ENCODE assay signal across 8 mouse cellular contexts in the genomic region with DNA sequence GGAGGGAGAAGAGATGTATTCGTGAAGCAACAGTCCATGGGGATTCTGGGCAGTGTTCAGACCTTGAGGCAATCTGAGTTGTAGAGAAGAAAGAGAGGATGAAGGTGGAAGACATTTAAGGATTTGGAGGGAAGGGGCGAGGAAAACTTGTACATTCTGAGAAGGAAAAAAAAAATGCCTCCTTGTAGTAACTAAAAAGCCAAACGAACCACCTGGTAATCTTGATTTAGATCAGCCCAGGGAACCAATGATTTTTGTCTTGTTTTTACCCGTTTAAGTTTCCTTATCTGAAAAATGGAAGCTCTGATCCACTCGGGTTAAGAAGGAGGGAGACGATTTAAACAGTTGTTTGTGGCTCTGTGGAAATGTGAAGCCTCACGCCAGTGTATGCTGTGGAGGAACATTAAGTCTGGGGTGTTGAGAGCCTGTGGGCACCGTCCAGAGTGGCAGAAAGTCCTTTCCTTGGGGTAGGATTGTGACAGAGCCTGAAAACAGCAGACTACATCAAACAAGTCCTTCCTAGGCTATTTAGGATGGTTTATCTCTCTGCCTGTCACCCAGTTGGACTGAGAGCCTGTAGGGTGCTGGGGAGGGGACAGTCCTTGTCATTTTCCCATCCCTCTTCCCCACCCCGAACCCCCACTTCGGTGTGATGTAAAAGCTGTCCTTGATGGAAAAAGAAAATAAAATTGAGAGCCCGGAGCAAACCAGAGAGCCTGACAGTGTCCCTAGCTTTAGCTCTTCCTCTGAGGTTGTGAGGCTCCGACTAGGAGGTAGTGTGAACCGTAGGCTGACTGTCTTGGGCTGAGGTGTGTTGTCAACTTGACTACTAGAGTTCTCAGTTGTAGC. TPM values are rescaled to one million over a fixed set of nuclear protein-coding genes. Genes with fewer than 3 reads are reported as not detected.
DNase-seq lines count a peak whose midpoint lies in the region; ATAC-seq and TF ChIP-seq lines count a peak whose summit lies in the region.

No protein-coding gene starts in this region.

- TF ChIP-seq CTCF in cerebellum, adult 2 months (IDR thresholded peaks at IDR 0.05; ENCODE audit: borderline replicate concordance, insufficient read depth, low read depth, low read length): no peak

- H3K27ac ChIP-seq in cerebellum, adult 2 months (ENCODE audit: insufficient read depth, low read length): no peak overlapping the region
- peak overlapping the region; percentile 73; the same call in 1 of the 2 replicates for H3K27ac ChIP-seq in liver, embryonic 13.5 days

- H3K9ac ChIP-seq in liver, embryonic 13.5 days: peak overlapping the region; percentile 82

- WGBS in cerebellum, adult 2 months: 18% methylated on average over 13 of the region's 13 CpGs
- WGBS in liver, embryonic 13.5 days (ENCODE audit: insufficient replicate concordance): 16% methylated on average over 13 of the region's 13 CpGs

- peaks cover 4% of the 10 kb centered on the region; the same call in 1 of the 2 replicates for H3K27me3 ChIP-seq in cerebellum, adult 2 months (ENCODE audit: control insufficient read depth, insufficient read depth, low read length)
- peaks cover 64% of the 10 kb centered on the region for H3K27me3 ChIP-seq in liver, embryonic 13.5 days

- no peak for ATAC-seq in liver, embryonic 13.5 days (ENCODE audit: low read depth)

- H3K4me2 ChIP-seq in liver, embryonic 13.5 days: peak overlapping the region; percentile 88

- no peaks in the 10 kb centered on the region for H3K9me3 ChIP-seq in liver, embryonic 13.5 days (replicated peaks)

- no peak for DNase-seq in cerebellum, adult 2 months
- DNase-seq in cerebellum, postnatal 36 days: no peak
- DNase-seq in thymus, postnatal 4 days: peak; percentile 30
- DNase-seq in thymus, postnatal 14 days: no peak
- DNase-seq in liver, embryonic 13.5 days: no peak
- DNase-seq in urinary bladder, postnatal 25 days (ENCODE audit: low spot score): no peak
- DNase-seq in embryo, embryonic 9.5 days (ENCODE audit: extremely low spot score): no peak
- no peak for DNase-seq in urinary bladder, postnatal 4 days (ENCODE audit: low spot score in 2 of 2)

- peak overlapping the region; percentile 47 for H3K4me3 ChIP-seq in cerebellum, adult 2 months (replicated peaks; ENCODE audit: insufficient read depth, low read depth, low read length)
- peak overlapping the region; percentile 70 for H3K4me3 ChIP-seq in liver, embryonic 13.5 days (replicated peaks)

- TF ChIP-seq POLR2A in cerebellum, adult 2 months (IDR thresholded peaks at IDR 0.05; ENCODE audit: borderline replicate concordance, insufficient read depth, low read length): no peak

- no peaks in the 10 kb centered on the region for H3K36me3 ChIP-seq in liver, embryonic 13.5 days

- H3K4me1 ChIP-seq in cerebellum, adult 2 months (ENCODE audit: control insufficient read depth, insufficient read depth, low read length): no peaks in the 10 kb centered on the region
- peaks cover 32% of the 10 kb centered on the region for H3K4me1 ChIP-seq in liver, embryonic 13.5 days (replicated peaks)

RNA-seq across cellular contexts. Expression of a gene that starts 1.5 kb away (rescaled TPM):
- polyA plus RNA-seq in cerebellum, adult 2 months (2012; rRNA removed): 12.6 and 13.6 TPM in 2 replicates
- 3.4 and 4.3 TPM in 2 replicates for polyA plus RNA-seq in liver, embryonic 13.5 days (2015; fragmentation: Nextera tagmentation; extraction: Ambion mirVana)

RNA-seq across cellular contexts. Expression of a gene that starts 31.0 kb away (rescaled TPM):
- 123 and 125 TPM in 2 replicates for polyA plus RNA-seq in cerebellum, adult 2 months (2012; rRNA removed)
- polyA plus RNA-seq in liver, embryonic 13.5 days (2015; fragmentation: Nextera tagmentation; extraction: Ambion mirVana): 4.1 and 4.3 TPM in 2 replicates

RNA-seq across cellular contexts. Expression of a gene that starts 42.8 kb away (rescaled TPM):
- 27.2 and 27.9 TPM in 2 replicates for polyA plus RNA-seq in cerebellum, adult 2 months (2012; rRNA removed)
- 150 and 164 TPM in 2 replicates for polyA plus RNA-seq in liver, embryonic 13.5 days (2015; fragmentation: Nextera tagmentation; extraction: Ambion mirVana)

Comparison
In these comparisons a context has a peak if more than half of its experiments do, and no peak if none do; other contexts are left out.
1. RNA of a gene that starts 31.0 kb away (polyA plus RNA-seq): 123 to 125 TPM in cerebellum, adult 2 months; 4.1 to 4.3 TPM in liver, embryonic 13.5 days; every median in the first group is over 10 times any median in the second.